Comparison of ENCODE assay signal across 8 mouse cellular contexts in the genomic region with DNA sequence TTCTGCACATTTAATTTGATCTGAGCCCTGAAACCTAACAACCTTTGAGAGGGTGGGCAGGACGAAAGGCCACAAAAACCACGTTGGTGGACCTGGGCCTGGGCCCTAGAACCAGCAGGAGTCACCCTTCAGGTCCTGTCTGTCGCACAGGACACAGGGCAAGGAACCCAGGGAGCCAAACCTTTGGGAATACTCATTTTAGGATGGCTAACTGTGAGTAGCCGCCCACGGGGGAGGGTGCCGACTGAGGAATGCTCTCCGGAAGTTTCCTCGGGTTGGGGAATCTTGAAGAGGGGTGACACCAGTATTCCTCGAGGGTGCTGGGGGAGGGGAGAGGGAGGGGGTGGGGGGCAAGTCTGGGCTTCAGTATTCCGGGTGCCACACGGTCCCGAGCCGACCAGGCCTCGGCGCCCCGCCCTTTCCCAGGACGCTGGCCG. TPM values are rescaled to one million over a fixed set of nuclear protein-coding genes. Genes with fewer than 3 reads are reported as not detected.
DNase-seq lines count a peak whose midpoint lies in the region; ATAC-seq and TF ChIP-seq lines count a peak whose summit lies in the region.

No protein-coding gene starts in this region.

- H3K4me1 ChIP-seq in kidney, embryonic 16.5 days (ENCODE audit: insufficient read depth, low read length), result peaks cover 34% of the 10 kb centered on the region
- no peaks in the 10 kb centered on the region for H3K4me1 ChIP-seq in ES-Bruce4 (ENCODE audit: control insufficient read depth, insufficient read depth, low read length)
- H3K4me1 ChIP-seq in embryonic facial prominence, embryonic 10.5 days, result peaks cover 55% of the 10 kb centered on the region
- peaks cover 23% of the 10 kb centered on the region for H3K4me1 ChIP-seq in heart, postnatal 0 days (ENCODE audit: control insufficient read depth, insufficient read depth)
- H3K4me1 ChIP-seq in liver, embryonic 16.5 days (ENCODE audit: control insufficient read depth, low read depth, low read length), result peaks cover 33% of the 10 kb centered on the region

- peak overlapping the region; percentile 97 for H3K27ac ChIP-seq in kidney, embryonic 16.5 days (ENCODE audit: low read length)
- H3K27ac ChIP-seq in ES-Bruce4 (ENCODE audit: insufficient read depth, low read length), result no peak overlapping the region
- H3K27ac ChIP-seq in embryonic facial prominence, embryonic 10.5 days (replicated peaks), result peak overlapping the region; percentile 99
- H3K27ac ChIP-seq in heart, postnatal 0 days (ENCODE audit: low read depth), result peak overlapping the region; percentile 99
- H3K27ac ChIP-seq in liver, embryonic 16.5 days (ENCODE audit: low read length), result peak overlapping the region; percentile 95

- no peak for DNase-seq in kidney, postnatal 10 days
- no peak for DNase-seq in embryonic facial prominence, embryonic 10.5 days (ENCODE audit: low spot score)
- peak; percentile 34 for DNase-seq in heart, postnatal 0 days (ENCODE audit: low spot score)
- peak; percentile 11 for DNase-seq in right cerebral cortex, postnatal 14 days
- no peak for DNase-seq in cerebellum, postnatal 36 days

- H3K36me3 ChIP-seq in kidney, embryonic 16.5 days (ENCODE audit: insufficient read depth, low read length), result no peaks in the 10 kb centered on the region
- H3K36me3 ChIP-seq in ES-Bruce4 (ENCODE audit: control insufficient read depth, insufficient read depth, low read length, poor library complexity, severe bottlenecking), result no peaks in the 10 kb centered on the region
- H3K36me3 ChIP-seq in embryonic facial prominence, embryonic 10.5 days (replicated peaks), result no peaks in the 10 kb centered on the region
- no peaks in the 10 kb centered on the region for H3K36me3 ChIP-seq in heart, postnatal 0 days (replicated peaks; ENCODE audit: control insufficient read depth, insufficient read depth, low read length)
- no peaks in the 10 kb centered on the region for H3K36me3 ChIP-seq in liver, embryonic 16.5 days (ENCODE audit: control insufficient read depth, insufficient read depth)

- H3K9me3 ChIP-seq in kidney, embryonic 16.5 days (ENCODE audit: low read length), result no peaks in the 10 kb centered on the region
- no peaks in the 10 kb centered on the region for H3K9me3 ChIP-seq in ES-Bruce4 (replicated peaks; ENCODE audit: control insufficient read depth, insufficient read depth, low read length, poor library complexity, severe bottlenecking)
- H3K9me3 ChIP-seq in embryonic facial prominence, embryonic 10.5 days, result no peaks in the 10 kb centered on the region
- H3K9me3 ChIP-seq in heart, postnatal 0 days (replicated peaks; ENCODE audit: control insufficient read depth, low read length), result no peaks in the 10 kb centered on the region
- H3K9me3 ChIP-seq in liver, embryonic 16.5 days (replicated peaks; ENCODE audit: control insufficient read depth, low read length), result no peaks in the 10 kb centered on the region

- no peak for TF ChIP-seq EP300 in ES-Bruce4 (IDR thresholded peaks at IDR 0.05; ENCODE audit: insufficient read depth, low read depth, low read length)
- no peak for TF ChIP-seq EP300 in heart, postnatal 0 days (IDR thresholded peaks at IDR 0.05; ENCODE audit: low read depth)

- H3K4me2 ChIP-seq in kidney, embryonic 16.5 days (replicated peaks; ENCODE audit: low read depth, low read length), result peak overlapping the region; percentile 71
- H3K4me2 ChIP-seq in heart, postnatal 0 days (ENCODE audit: low read depth, low read length), result peak overlapping the region; percentile 75
- H3K4me2 ChIP-seq in liver, embryonic 16.5 days (ENCODE audit: low read depth, low read length), result peak overlapping the region; percentile 60

- peak; percentile 49 for ATAC-seq in kidney, embryonic 16.5 days (ENCODE audit: low FRiP score, low TSS enrichment)
- peak; percentile 47 for ATAC-seq in heart, postnatal 0 days (ENCODE audit: insufficient read depth, low read depth)
- peak; percentile 22 for ATAC-seq in liver, embryonic 16.5 days (ENCODE audit: low read depth)

- WGBS in kidney, embryonic 16.5 days, result under 1% methylated on average over 16 of the region's 18 CpGs
- under 1% methylated on average over 18 of the region's 18 CpGs for WGBS in embryonic facial prominence, embryonic 10.5 days
- 1% methylated on average over 18 of the region's 18 CpGs for WGBS in heart, postnatal 0 days
- under 1% methylated on average over 17 of the region's 18 CpGs for WGBS in liver, embryonic 16.5 days (ENCODE audit: insufficient replicate concordance)

- no peak for TF ChIP-seq CTCF in ES-Bruce4 (IDR thresholded peaks at IDR 0.05; ENCODE audit: low read depth, low read length)
- TF ChIP-seq CTCF in heart, postnatal 0 days (IDR thresholded peaks at IDR 0.05; ENCODE audit: low read depth), result no peak

- H3K27me3 ChIP-seq in kidney, embryonic 16.5 days (ENCODE audit: insufficient read depth, low read length), result no peaks in the 10 kb centered on the region
- H3K27me3 ChIP-seq in ES-Bruce4 (ENCODE audit: control insufficient read depth, insufficient read depth, low read length, poor library complexity, severe bottlenecking), result no peaks in the 10 kb centered on the region
- H3K27me3 ChIP-seq in embryonic facial prominence, embryonic 10.5 days (replicated peaks; ENCODE audit: low read depth, poor library complexity, severe bottlenecking), result 0 out of 2 replicates have a peak, but pooled peaks cover 4% of the 10 kb centered on the region
- no peaks in the 10 kb centered on the region for H3K27me3 ChIP-seq in heart, postnatal 0 days (ENCODE audit: control insufficient read depth, insufficient read depth, low read length)
- H3K27me3 ChIP-seq in liver, embryonic 16.5 days (ENCODE audit: control insufficient read depth, insufficient read depth, low read depth, low read length), result no peaks in the 10 kb centered on the region

- H3K4me3 ChIP-seq in kidney, embryonic 16.5 days (ENCODE audit: low read length), result peak overlapping the region; percentile 92
- peak overlapping the region; percentile 77 for H3K4me3 ChIP-seq in ES-Bruce4 (ENCODE audit: low read depth, low read length)
- H3K4me3 ChIP-seq in embryonic facial prominence, embryonic 10.5 days, result peak overlapping the region; percentile 91
- peak overlapping the region; percentile 95 for H3K4me3 ChIP-seq in heart, postnatal 0 days (ENCODE audit: low read depth, low read length)
- H3K4me3 ChIP-seq in liver, embryonic 16.5 days (ENCODE audit: low read depth, low read length), result peak overlapping the region; percentile 95

- H3K9ac ChIP-seq in kidney, embryonic 16.5 days (replicated peaks; ENCODE audit: low read length), result peak overlapping the region; percentile 99
- peak overlapping the region; percentile 94 for H3K9ac ChIP-seq in ES-Bruce4 (ENCODE audit: low read depth, poor library complexity, severe bottlenecking)
- peak overlapping the region; percentile 99 for H3K9ac ChIP-seq in heart, postnatal 0 days (replicated peaks; ENCODE audit: low read depth, low read length)
- peak overlapping the region; percentile 99 for H3K9ac ChIP-seq in liver, embryonic 16.5 days (ENCODE audit: low read depth, low read length)

- TF ChIP-seq POLR2A in ES-Bruce4 (IDR thresholded peaks at IDR 0.05; ENCODE audit: insufficient read depth, low read length), result no peak

RNA-seq across cellular contexts. Expression of gene Fbxw4, which starts 0.8 kb away (rescaled TPM):
- 7.2 and 7.9 TPM in 2 replicates for polyA plus RNA-seq in kidney, embryonic 16.5 days (2015; fragmentation: Nextera tagmentation; extraction: Ambion mirVana)
- 13.2 and 15.5 TPM in 2 replicates for polyA plus RNA-seq in ES-Bruce4 (2011; ENCODE audit: insufficient read depth, insufficient read length, low read depth, missing spikeins)
- polyA plus RNA-seq in embryonic facial prominence, embryonic 10.5 days (2016; fragmentation: Nextera tagmentation; extraction: Ambion mirVana), result 4.2 and 4.7 TPM in 2 replicates
- 43.7 and 53.1 TPM in 2 replicates for total RNA-seq in heart, postnatal 0 days (2014; rRNA removed; ENCODE audit: low replicate concordance)
- 3.0 and 3.6 TPM in 2 replicates for polyA plus RNA-seq in heart, postnatal 0 days (2015; fragmentation: Nextera tagmentation; extraction: Ambion mirVana)
- 1.8 and 2.5 TPM in 2 replicates for polyA plus RNA-seq in liver, embryonic 16.5 days (2015; fragmentation: Nextera tagmentation; extraction: Ambion mirVana)

Comparison
In these comparisons a context has a peak if more than half of its experiments do, and no peak if none do; other contexts are left out.
1. DNase-seq: peak in heart, postnatal 0 days (single experiment) and right cerebral cortex, postnatal 14 days (single experiment); none in kidney, postnatal 10 days (single experiment), embryonic facial prominence, embryonic 10.5 days (single experiment) and cerebellum, postnatal 36 days (0 of 2).
2. Peak in every context shown above with its lines, with median percentiles within 50 percentile points of each other: ATAC-seq, H3K4me2 ChIP-seq, H3K4me3 ChIP-seq and H3K9ac ChIP-seq.